Mouse (Mus musculus) brain, embryonic 14.5 days (tissue): ENCODE measurements at regions not wholly inside any gene's neighbourhood (a gene's known extent, or its start where the extent isn't known, plus 50 kb on each side); places are given as distances from the start of the nearest gene placed in this dataset.
"Not testable (repeated sequence)": the region's sequence is repeated elsewhere in the genome, so short reads cannot be mapped to it uniquely, and the experiment has no call there.

Experiments
- DNase-seq: peaks from one replicate; pipeline ENCODE4 v3.0.0-alpha.2; 2011; ENCODE audit warnings: low read depth
- CTCF ChIP-seq: fragments of 200-500 bp; IDR thresholded peaks from 2 replicates; pipeline ENCODE4 v1.5.1; 2012; ENCODE audit warnings: inconsistent platforms, mild to moderate bottlenecking, moderate library complexity, borderline replicate concordance; ENCODE audit not compliant: insufficient read depth, insufficient read length; ENCODE audit errors: extremely low read depth
- POLR2A ChIP-seq: fragments of 200-500 bp; IDR thresholded peaks from 2 replicates; pipeline ENCODE4 v1.6.1; 2012; ENCODE audit warnings: mild to moderate bottlenecking, inconsistent platforms, borderline replicate concordance; ENCODE audit not compliant: poor library complexity, insufficient read depth, insufficient read length, severe bottlenecking; ENCODE audit errors: extremely low read depth

- DNase-seq, result no peak
- no peak for TF ChIP-seq POLR2A
- TF ChIP-seq CTCF, result no peak
These were observed 96.6 kb upstream of the Selenop start for GRCm38 (mm10) chr15:3171774-3172173.

GRCm38 (mm10) chr15:3174072-3174471 lies 94.3 kb upstream of the Selenop start:
- no peak for DNase-seq
- TF ChIP-seq CTCF (no peak), POLR2A (no peak)

GRCm38 (mm10) chr15:3174848-3175247 lies 93.5 kb upstream of the Selenop start:
- no peak for DNase-seq
- TF ChIP-seq POLR2A (no peak), CTCF (no peak)

GRCm38 (mm10) chr15:3201912-3202653 lies 66.3 kb upstream of the Selenop start:
- DNase-seq, result peak; percentile 86
- TF ChIP-seq CTCF (peak; percentile 72; the same call in 1 of the 2 replicates), POLR2A (no peak)

- TF ChIP-seq CTCF (no peak), POLR2A (no peak)
These were observed 62.8 kb upstream of the Selenop start for GRCm38 (mm10) chr15:3205522-3205921.

GRCm38 (mm10) chr15:3206076-3206475 lies 62.3 kb upstream of the Selenop start:
- not testable (repeated sequence) for DNase-seq

More at GRCm38 (mm10) chr15:3205522-3205921, 62.8 kb upstream of the Selenop start:
- DNase-seq, result no peak

- DNase-seq, result peak; percentile 75
- peak; percentile 60; the same call in 1 of the 2 replicates for TF ChIP-seq CTCF
- no peak for TF ChIP-seq POLR2A
These were observed 54.6 kb upstream of the Selenop start for GRCm38 (mm10) chr15:3213721-3214120.

GRCm38 (mm10) chr15:3215201-3215600 lies 53.1 kb upstream of the Selenop start:
- TF ChIP-seq CTCF (no peak), POLR2A (no peak)
- DNase-seq, result no peak
